Mouse (Mus musculus) kidney, embryonic 14.5 days (tissue): Measurements from ENCODE around the gene Urad. TPM values are rescaled to one million over a fixed set of nuclear protein-coding genes. Genes with fewer than 3 reads are reported as not detected.

ENCODE experiments used
- ATAC-seq: fragments of 200-750 bp; cut with Nextera tagmentation; 2 replicates; pipeline ENCODE4 v1.8.0; 2017; ENCODE audit warnings: moderate number of reproducible peaks, mild to moderate bottlenecking, moderate TSS enrichment, moderate library complexity; ENCODE audit not compliant: low FRiP score, low TSS enrichment
- H3K27ac ChIP-seq: fragments of 300-500 bp; sonication (generic); 2 replicates; pipeline ENCODE4 v1.5.1; 2014; ENCODE audit warnings: low read depth, mild to moderate bottlenecking, low read length, moderate library complexity, mixed read lengths
- H3K27me3 ChIP-seq: fragments of 300-500 bp; sonication (generic); 2 replicates; pipeline ENCODE4 v1.6.1; 2014; ENCODE audit warnings: mild to moderate bottlenecking, low read length; ENCODE audit not compliant: control insufficient read depth, insufficient read depth
- H3K36me3 ChIP-seq: fragments of 300-500 bp; sonication (generic); 2 replicates; pipeline ENCODE4 v1.6.1; 2014; ENCODE audit warnings: low read length, mixed read lengths; ENCODE audit not compliant: control insufficient read depth, insufficient read depth
- H3K4me1 ChIP-seq: fragments of 300-500 bp; sonication (generic); 2 replicates; pipeline ENCODE4 v1.6.1; 2014; ENCODE audit warnings: low read length, mixed read lengths; ENCODE audit not compliant: control insufficient read depth, insufficient read depth
- H3K4me2 ChIP-seq: fragments of 300-500 bp; sonication (generic); replicated peaks from 2 replicates; pipeline ENCODE4 v1.6.1; 2014; ENCODE audit warnings: low read depth, mild to moderate bottlenecking, low read length
- H3K4me3 ChIP-seq: fragments of 300-500 bp; sonication (generic); 2 replicates; pipeline ENCODE4 v1.5.1; 2014; ENCODE audit warnings: mild to moderate bottlenecking, low read length
- H3K9ac ChIP-seq: fragments of 300-500 bp; sonication (generic); 2 replicates; pipeline ENCODE4 v1.6.1; 2014; ENCODE audit warnings: low read depth, mild to moderate bottlenecking, low read length, moderate library complexity
- H3K9me3 ChIP-seq: fragments of 300-500 bp; sonication (generic); 2 replicates; pipeline ENCODE4 v1.6.1; 2016; ENCODE audit warnings: low read length; ENCODE audit not compliant: control insufficient read depth
- WGBS: fragments of 180-500 bp; shearing (Covaris S2); extraction: QIAGEN DNeasy Blood & Tissue Kit; methylation state at CpG from one replicate; pipeline ENCODE4 v1.1.7; 2014; 5-methylcytosine and 5-hydroxymethylcytosine counted together
- polyA plus RNA-seq: library from polyadenylated mRNA; unstranded; fragments of >200 nt; fragmentation: Nextera tagmentation; extraction: Ambion mirVana; gene quantifications from 2 replicates; pipeline ENCODE4 v1.2.1, GENCODE M21; 2014

The Urad gene
- polyA plus RNA-seq, 1 experiment from 2014 or later: not detected

- no peak for ATAC-seq
- H3K27me3 ChIP-seq: peaks cover 84% of the 10 kb centered on the region
- H3K9ac ChIP-seq: no peak overlapping the region
- H3K4me3 ChIP-seq: peak overlapping the region; percentile 7; the same call in 1 of the 2 replicates
- no peaks in the 10 kb centered on the region for H3K36me3 ChIP-seq
- under 1% methylated on average over 25 of the region's 25 CpGs for WGBS
- no peaks in the 10 kb centered on the region for H3K4me1 ChIP-seq
- no peaks in the 10 kb centered on the region for H3K9me3 ChIP-seq
- H3K4me2 ChIP-seq: no peak overlapping the region
- no peak overlapping the region for H3K27ac ChIP-seq
These were observed 6.7 kb downstream of the Urad start for GRCm38 (mm10) chr5:147315432-147316075.

- peak overlapping the region; percentile 7; the same call in 1 of the 2 replicates for H3K4me3 ChIP-seq
- no peak for ATAC-seq
- H3K9ac ChIP-seq: no peak overlapping the region
- peaks cover 91% of the 10 kb centered on the region for H3K27me3 ChIP-seq
- WGBS: under 1% methylated on average over 39 of the region's 39 CpGs
- H3K4me2 ChIP-seq: no peak overlapping the region
- H3K4me1 ChIP-seq: no peaks in the 10 kb centered on the region
- no peak overlapping the region for H3K27ac ChIP-seq
- H3K36me3 ChIP-seq: no peaks in the 10 kb centered on the region
- no peaks in the 10 kb centered on the region for H3K9me3 ChIP-seq
These were observed 7.4 kb downstream of the Urad start for GRCm38 (mm10) chr5:147314646-147315431.

GRCm38 (mm10) chr5:147312830-147313685, 9.2 kb downstream of the Urad start:
- no peak overlapping the region for H3K27ac ChIP-seq
- no peak overlapping the region for H3K4me2 ChIP-seq
- H3K4me1 ChIP-seq: no peaks in the 10 kb centered on the region
- H3K27me3 ChIP-seq: peaks cover 99% of the 10 kb centered on the region
- WGBS: 2% methylated on average over 27 of the region's 27 CpGs
- H3K4me3 ChIP-seq: no peak overlapping the region
- no peak overlapping the region for H3K9ac ChIP-seq
- no peaks in the 10 kb centered on the region for H3K9me3 ChIP-seq
- ATAC-seq: no peak
- no peaks in the 10 kb centered on the region for H3K36me3 ChIP-seq

- no peaks in the 10 kb centered on the region for H3K36me3 ChIP-seq
- no peak overlapping the region for H3K9ac ChIP-seq
- ATAC-seq: no peak
- no peak overlapping the region for H3K27ac ChIP-seq
- no peaks in the 10 kb centered on the region for H3K9me3 ChIP-seq
- WGBS: 0% methylated on average over 2 of the region's 2 CpGs
- no peak overlapping the region for H3K4me3 ChIP-seq
- peaks cover 100% of the 10 kb centered on the region for H3K27me3 ChIP-seq
- H3K4me2 ChIP-seq: no peak overlapping the region
- no peaks in the 10 kb centered on the region for H3K4me1 ChIP-seq
These were observed 12.5 kb downstream of the Urad start for GRCm38 (mm10) chr5:147309786-147310185.

- no peak for ATAC-seq
- Histone ChIP-seq H3K27me3 (peaks cover 100% of the 10 kb centered on the region), H3K4me3 (no peak overlapping the region), H3K4me2 (no peak overlapping the region), H3K9me3 (no peaks in the 10 kb centered on the region), H3K36me3 (no peaks in the 10 kb centered on the region), H3K9ac (no peak overlapping the region), H3K4me1 (no peaks in the 10 kb centered on the region), H3K27ac (no peak overlapping the region)
- 4% methylated on average over 9 of the region's 9 CpGs for WGBS
These were observed 13.8 kb downstream of the Urad start for GRCm38 (mm10) chr5:147308451-147308850.

- no peaks in the 10 kb centered on the region for H3K4me1 ChIP-seq
- under 1% methylated on average over 12 of the region's 12 CpGs for WGBS
- no peak overlapping the region for H3K4me3 ChIP-seq
- H3K4me2 ChIP-seq: no peak overlapping the region
- H3K9me3 ChIP-seq: no peaks in the 10 kb centered on the region
- H3K27me3 ChIP-seq: peaks cover 100% of the 10 kb centered on the region
- no peaks in the 10 kb centered on the region for H3K36me3 ChIP-seq
- H3K9ac ChIP-seq: no peak overlapping the region
- no peak overlapping the region for H3K27ac ChIP-seq
- no peak for ATAC-seq
These were observed 14.8 kb downstream of the Urad start for GRCm38 (mm10) chr5:147307398-147307785.

GRCm38 (mm10) chr5:147306638-147307397, 15.4 kb downstream of the Urad start, which contains the start of gene Cdx2:
Gene Cdx2 (minus strand): TSS chr5:147307270.
- Histone ChIP-seq H3K27ac (no peak within 1 kb of the TSS), H3K4me3 (peak within 1 kb of the TSS; percentile 22), H3K36me3 (no peaks in the 10 kb centered on the region), H3K9ac (0 out of 2 replicates have a peak within 1 kb of the TSS, but pooled peaks have one; percentile 28), H3K9me3 (no peaks in the 10 kb centered on the region), H3K4me1 (no peaks in the 10 kb centered on the region), H3K27me3 (peaks cover 100% of the 10 kb centered on the region), H3K4me2 (peak within 1 kb of the TSS; percentile 2; the same call in 1 of the 2 replicates)
- under 1% methylated on average over 62 of the region's 63 CpGs for WGBS
- peak; percentile 26; the same call in 1 of the 2 replicates for ATAC-seq
